Mouse (Mus musculus) heart, embryonic 13.5 days (tissue): Measurements from ENCODE around the gene Ccdc84. TPM values are rescaled to one million over a fixed set of nuclear protein-coding genes. Genes with fewer than 3 reads are reported as not detected.

Source experiments
- microRNA-seq: library from miRNA; unstranded; fragments of <30 nt; microRNA quantifications from one replicate; pipeline ENCODE4, GENCODE M21; 2016
- polyA plus RNA-seq: library from polyadenylated mRNA; unstranded; fragments of >200 nt; fragmentation: Nextera tagmentation; extraction: Ambion mirVana; gene quantifications from 2 replicates; pipeline ENCODE4 v1.2.1, GENCODE M21; 2015

Ccdc84 gene
- polyA plus RNA-seq, 1 experiment from 2014 or later = 21.4 TPM

Small RNA genes lying within 50 kb of the gene (microRNA-seq; reads per million reads assigned to microRNA genes)
- not detected for gene Mir7085

Other genes with a start within 250 kb of the Ccdc84 start
- 10.4 and 11.9 TPM in 2 replicates for gene Cbl, start 184.5 kb downstream of the Ccdc84 start, polyA plus RNA-seq
- gene Ccdc153, start 177.9 kb downstream of the Ccdc84 start, polyA plus RNA-seq = not detected in 2 replicates
- 0.12 TPM in 1 of 2 replicates, not detected in the other for gene Pdzd3, start 167.1 kb downstream of the Ccdc84 start, polyA plus RNA-seq
- 5.6 and 5.9 TPM in 2 replicates for gene Nlrx1, start 150.0 kb downstream of the Ccdc84 start, polyA plus RNA-seq
- gene Abcg4, start 130.0 kb downstream of the Ccdc84 start, polyA plus RNA-seq = 2.1 and 3.5 TPM in 2 replicates
- 14.9 and 16.0 TPM in 2 replicates for gene Hinfp, start 112.9 kb downstream of the Ccdc84 start, polyA plus RNA-seq
- 7.1 TPM in 2 replicates for gene C2cd2l, start 98.3 kb downstream of the Ccdc84 start, polyA plus RNA-seq
- 33.4 and 34.4 TPM in 2 replicates for gene Dpagt1, start 92.5 kb downstream of the Ccdc84 start, polyA plus RNA-seq
- 196 and 199 TPM in 2 replicates for gene H2afx, start 83.9 kb downstream of the Ccdc84 start, polyA plus RNA-seq
- 135 and 149 TPM in 2 replicates for gene Hmbs, start 74.3 kb downstream of the Ccdc84 start, polyA plus RNA-seq
- 20.0 and 21.1 TPM in 2 replicates for gene Vps11, start 56.9 kb downstream of the Ccdc84 start, polyA plus RNA-seq
- gene Hyou1, start 39.1 kb downstream of the Ccdc84 start, polyA plus RNA-seq = 16.0 and 17.5 TPM in 2 replicates
- gene Slc37a4, start 21.7 kb downstream of the Ccdc84 start, polyA plus RNA-seq = 31.4 and 36.4 TPM in 2 replicates
- gene Rps25, start 11.4 kb downstream of the Ccdc84 start, polyA plus RNA-seq = 1,048 and 1,209 TPM in 2 replicates
- gene Trappc4, start 11.0 kb downstream of the Ccdc84 start, polyA plus RNA-seq = 78.9 and 89.7 TPM in 2 replicates
- gene Foxr1, start 22.6 kb upstream of the Ccdc84 start, polyA plus RNA-seq = not detected in 2 replicates
- not detected in 2 replicates for gene Upk2, start 36.4 kb upstream of the Ccdc84 start, polyA plus RNA-seq
- 7.3 and 9.4 TPM in 2 replicates for gene Bcl9l, start 64.3 kb upstream of the Ccdc84 start, polyA plus RNA-seq
- gene Cxcr5, start 143.3 kb upstream of the Ccdc84 start, polyA plus RNA-seq = not detected in 2 replicates
- 9.8 and 11.0 TPM in 2 replicates for gene Ddx6, start 186.3 kb upstream of the Ccdc84 start, polyA plus RNA-seq